Mouse (Mus musculus) right cerebral cortex, postnatal 25 days (tissue): Measurements from ENCODE around the gene Spint4.
A peak's percentile ranks its signal among the peaks of the same experiment; 100 is the strongest.
"Not testable (repeated sequence)": the region's sequence is repeated elsewhere in the genome, so short reads cannot be mapped to it uniquely, and the experiment has no call there.

ENCODE experiments used
- DNase-seq: peaks from one replicate; pipeline ENCODE4 v3.0.0; 2022

Gene Spint4

DNA sequence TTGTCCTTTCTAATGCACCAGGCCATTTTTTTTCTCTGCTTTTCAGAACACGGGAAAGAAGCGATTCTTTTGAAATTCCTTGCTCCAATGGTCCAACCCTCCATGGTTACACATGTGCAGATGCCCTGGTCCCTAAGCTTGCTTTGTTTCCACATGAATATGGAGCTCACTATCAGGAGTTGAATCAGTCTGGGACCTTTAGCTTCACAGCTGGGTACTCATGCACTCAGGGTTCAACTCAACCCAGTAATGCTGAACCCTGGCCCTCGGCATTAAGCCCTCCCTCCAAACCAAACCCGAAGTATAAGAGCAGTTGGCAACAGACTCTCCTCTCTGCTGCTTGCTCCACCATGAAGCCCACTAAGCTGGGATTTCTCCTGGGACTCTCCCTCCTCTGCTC lies at the start of gene Spint4:
Gene Spint4 (plus strand): TSS at position 301 of the 400 bp plus-strand sequence.
- no peak for DNase-seq

DNA sequence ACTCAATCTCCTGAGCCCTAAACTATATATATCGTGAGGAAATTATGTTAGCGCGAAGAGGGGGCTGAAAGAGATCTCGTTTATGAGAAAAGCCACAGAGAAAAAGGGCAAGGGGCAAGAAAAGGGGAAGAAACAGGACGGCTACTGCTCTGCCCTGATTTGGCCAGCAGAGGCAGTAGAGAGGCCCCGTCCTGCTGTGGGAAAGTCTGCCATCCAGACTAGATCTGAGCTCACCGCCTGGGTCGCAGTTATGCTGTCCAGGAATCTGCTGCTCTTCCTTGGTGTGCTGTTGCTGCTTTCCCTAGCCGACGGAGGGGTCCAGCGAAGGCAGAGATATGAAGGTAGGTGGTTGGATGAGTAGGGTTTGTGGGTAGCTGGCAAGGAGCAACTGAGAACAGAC lies 42.4 kb upstream of the Spint4 start, which contains the start of gene Wfdc10:
Gene Wfdc10 (plus strand): TSS at position 189 of the 400 bp plus-strand sequence.
- no peak for DNase-seq

DNA sequence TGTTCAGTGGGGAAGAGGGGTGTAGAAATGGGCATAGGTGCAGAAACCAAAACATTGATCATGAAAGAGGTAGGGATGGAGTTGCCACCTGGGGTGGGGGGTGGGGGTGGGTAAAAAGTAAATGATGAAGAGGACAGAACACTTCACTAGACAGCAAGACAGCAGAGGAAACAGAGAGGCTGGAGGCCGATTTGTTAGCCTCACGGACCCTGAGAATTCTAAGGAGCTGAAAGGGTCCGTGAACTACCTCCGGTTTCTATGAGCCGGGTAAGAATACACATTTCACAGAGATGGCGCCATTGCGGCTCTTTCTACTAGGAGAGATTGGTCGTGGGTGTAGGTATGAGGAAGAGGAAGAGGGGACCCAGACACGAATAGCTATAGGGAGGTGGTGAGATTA lies 41.8 kb upstream of the Spint4 start, which contains the start of gene Wfdc9:
Gene Wfdc9 (minus strand): TSS at position 101 of the 400 bp plus-strand sequence.
- DNase-seq: no peak

DNA sequence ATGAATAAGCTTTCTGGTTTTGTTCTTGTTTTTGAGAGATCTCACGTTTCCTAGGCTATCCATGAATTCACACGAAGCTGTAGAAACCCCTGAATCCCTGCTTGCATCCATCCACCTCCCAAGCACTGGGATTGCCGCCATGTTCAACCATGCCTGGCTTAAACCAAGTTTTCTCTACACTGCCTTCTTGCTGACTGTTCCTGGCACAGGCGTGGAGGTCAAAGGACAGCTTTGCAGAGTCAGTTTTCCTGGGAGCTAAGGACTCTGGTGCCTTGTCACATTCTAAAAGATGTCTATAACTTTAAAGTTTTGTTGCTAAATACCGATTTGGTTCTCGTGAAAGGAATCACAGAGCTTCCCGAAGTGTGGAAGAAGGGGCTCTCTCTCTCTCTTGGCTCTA lies 33.5 kb upstream of the Spint4 start:
- no peak for DNase-seq

DNA sequence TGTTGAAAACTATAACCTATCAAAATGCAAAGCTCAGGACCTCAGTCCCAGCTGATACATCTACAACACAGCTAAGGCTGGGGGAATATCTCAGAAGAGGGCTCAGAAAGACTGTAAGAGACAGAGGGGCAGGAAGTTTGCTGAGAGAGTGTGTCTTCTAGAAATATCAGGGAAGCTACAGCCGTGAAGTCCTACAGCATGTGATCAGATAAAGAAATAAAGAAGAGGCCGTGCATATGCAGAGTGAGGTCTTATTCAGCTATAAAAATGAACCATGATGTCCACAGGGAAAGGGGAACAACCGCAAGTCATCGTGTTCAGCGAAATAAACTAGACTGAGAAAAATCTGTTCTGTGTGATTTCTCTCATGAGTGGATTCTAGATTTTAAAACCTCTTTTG lies 28.0 kb upstream of the Spint4 start:
- no peak for DNase-seq

DNA sequence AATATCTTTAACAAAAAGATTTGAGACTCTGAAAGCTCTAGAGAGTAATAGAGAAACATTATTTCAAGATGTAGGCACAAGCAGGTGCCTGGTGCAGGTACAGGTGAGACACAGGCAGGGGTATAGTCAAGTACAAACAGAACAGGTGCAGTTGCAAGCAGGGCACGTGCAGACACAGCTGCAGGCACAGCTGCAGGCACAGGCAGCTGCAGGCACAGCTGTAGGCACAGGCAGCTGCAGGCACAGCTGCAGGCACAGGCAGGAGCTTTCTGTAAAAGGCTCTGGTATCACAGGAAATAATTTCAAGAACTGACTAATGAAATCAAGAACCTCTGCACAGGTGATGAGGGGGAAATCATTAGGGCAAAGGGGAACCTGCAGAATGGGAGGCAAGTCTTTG lies 27.4 kb upstream of the Spint4 start:
- no peak for DNase-seq

DNA sequence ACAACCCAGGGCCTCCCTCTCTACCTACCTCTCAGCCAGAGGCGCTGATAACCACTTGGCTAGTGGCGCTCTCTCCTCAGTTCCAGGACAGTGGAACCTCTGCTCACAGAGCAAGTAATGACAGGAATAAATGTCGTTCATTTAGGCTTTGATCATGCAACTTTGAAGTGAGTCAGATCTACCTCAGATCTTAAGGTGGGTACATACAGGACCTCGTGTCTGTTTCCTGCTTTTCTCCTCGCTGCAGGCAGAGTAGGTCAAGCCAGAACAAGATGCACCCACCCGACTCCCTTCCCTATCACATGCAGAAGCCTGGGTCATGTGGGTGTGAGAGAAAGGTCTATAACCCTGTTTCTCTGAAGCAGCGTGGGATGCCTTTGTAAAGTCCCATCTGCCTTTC lies 24.3 kb upstream of the Spint4 start, which contains the start of gene Wfdc11:
Gene Wfdc11 (minus strand): TSS at position 101 of the 400 bp plus-strand sequence.
- no peak for DNase-seq

DNA sequence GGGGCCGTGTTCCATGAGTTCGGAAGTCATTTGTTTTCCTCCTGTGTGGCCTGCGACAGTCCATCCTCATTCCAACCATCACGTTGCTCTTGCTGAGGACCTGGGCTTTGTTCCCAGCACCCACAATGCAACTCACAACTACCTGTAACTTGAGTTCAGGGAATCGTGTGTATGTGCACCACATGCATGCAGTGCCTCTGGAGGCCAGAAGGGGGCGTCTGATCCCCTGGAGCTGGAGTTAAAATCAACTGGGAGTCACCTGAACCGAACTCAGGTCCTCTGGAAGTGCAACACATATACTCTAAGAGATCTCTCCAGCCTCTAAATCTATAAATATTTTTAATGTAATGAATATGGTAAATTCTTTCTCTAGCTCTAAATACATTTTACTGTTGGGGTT lies 22.2 kb upstream of the Spint4 start:
- DNase-seq: no peak

DNA sequence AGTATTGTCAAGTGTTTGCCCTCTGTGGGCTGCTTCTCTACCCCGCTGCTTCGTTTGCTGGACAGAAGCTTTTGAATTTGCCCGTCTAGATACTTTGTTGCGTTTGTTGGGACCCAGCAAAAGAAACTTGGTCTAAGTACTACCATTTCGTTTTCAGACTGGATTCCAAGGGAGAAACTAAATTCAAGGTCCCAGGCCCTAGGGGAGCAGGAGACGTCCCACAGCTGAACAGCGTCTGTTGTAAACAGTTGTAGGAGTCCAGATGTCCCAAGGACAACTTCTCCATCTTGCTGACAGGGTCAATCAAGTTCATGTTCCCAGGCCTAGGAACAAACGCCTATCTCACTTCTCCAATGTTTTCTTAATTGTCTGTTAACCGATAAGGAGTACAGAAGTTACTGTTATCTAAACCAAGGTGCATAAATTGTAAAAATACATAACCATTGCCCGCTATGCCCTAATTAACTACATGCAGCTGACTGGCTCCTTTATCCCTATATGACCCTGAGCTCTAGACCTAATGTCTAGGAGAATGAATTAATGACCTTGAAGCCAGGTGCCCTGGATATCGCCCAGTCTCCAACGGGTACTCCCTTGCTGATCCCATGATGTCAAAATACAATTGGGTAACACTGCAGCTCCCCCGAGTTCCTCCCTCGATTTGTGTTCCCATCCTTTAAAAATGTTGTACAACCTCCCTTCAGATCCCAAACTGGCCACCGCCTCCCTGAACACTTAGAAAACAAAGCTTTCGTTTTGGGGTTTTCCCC lies 21.2 kb upstream of the Spint4 start:
- DNase-seq: no peak

DNA sequence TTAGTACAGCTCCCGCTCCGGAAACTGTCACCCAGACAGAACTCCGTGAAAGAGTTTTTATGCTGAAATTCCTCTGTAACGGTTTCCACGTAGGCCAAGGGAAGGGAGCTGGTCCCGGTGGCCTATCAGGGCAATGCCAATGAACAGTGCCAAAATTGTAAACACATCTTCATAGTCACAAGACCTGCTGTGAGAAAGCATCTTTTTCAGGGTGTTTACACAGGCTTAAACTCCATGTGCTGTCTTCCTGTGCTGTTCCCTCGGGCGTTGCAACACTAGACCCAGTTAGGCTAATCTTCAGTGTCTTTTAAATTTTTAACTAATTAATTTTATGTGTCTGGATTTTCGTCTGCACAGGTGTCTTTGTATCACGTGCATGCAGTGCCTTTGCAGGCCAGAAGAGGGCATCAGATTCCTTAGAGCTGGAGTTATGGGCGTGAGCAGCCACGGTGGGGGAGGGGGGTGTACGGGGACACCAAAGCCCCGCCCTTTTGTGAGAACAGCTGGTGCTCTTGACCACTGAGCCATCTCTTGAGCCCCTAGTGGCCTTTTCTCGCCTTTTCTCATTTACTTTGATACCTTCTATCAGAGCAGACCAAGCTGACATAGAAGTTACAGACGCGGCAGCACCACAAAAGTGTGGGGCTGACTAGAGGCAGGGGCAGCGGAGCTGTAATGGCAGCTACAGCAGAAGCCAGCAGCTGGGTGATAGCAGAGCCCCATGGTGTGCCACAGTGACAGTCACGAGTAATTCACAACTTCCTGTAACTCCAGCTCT lies 19.3 kb upstream of the Spint4 start:
- peak; percentile 31 for DNase-seq

DNA sequence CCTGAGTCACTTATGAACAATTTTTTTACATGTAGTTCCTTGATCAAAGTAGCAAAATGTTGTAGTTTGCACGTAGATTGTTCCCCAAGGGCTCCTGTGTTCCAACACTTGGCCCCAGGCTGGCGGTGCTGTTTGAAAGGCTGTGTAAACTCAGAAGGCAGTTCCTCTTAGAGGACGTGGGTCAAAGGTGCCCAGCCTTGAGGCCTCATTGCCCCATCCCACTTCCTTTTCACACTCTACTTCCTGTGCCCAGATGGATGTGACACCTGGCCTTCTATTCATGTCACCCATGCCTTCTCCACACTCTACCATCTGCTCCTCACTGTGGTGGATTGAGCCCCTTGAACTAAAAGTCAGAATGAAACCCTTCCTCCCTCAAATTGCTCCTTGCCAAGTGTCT lies 18.4 kb upstream of the Spint4 start:
- no peak for DNase-seq

DNA sequence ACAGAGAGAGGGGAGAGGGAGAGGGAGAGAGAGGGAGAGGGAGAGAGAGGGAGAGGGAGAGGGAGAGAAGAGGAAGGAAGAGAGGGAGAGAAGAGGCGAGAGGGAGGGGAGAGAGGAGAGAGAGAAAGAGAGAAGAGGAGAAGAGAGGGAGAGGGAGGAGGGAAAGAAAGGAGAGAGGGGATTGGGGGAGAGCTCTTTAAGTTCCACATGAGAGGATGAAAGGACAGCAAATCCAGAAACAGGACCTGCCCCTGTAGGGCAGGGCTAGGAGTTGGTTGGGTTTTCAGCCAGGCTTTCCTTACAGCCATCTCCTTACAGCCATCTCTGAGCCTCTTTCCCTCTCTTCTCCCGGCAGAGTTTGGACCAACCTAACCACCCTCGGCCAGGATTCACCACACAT lies 13.5 kb upstream of the Spint4 start, which contains the start of gene Wfdc13:
Gene Wfdc13 (plus strand): TSS at position 301 of the 400 bp plus-strand sequence.
- no peak for DNase-seq

DNA sequence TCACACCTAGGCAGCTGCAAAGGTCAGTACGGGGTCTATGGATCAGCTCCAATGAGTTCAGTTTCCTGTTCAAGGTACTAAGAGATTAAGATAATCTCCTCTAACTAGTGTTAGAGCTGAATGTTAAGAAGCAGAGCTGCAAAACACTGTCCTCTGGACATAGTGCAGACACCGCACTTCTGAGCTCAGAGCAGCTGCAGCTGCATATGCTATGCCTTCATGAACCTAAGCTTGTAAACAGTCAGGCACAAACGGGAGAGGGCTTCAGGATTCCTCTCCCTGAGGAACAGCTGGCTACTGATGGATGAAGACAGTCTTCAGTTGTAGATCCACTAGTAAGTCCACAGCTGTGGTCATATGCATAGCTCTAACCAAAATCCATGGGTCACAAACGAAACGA lies 2.7 kb downstream of the Spint4 start:
- DNase-seq: no peak

DNA sequence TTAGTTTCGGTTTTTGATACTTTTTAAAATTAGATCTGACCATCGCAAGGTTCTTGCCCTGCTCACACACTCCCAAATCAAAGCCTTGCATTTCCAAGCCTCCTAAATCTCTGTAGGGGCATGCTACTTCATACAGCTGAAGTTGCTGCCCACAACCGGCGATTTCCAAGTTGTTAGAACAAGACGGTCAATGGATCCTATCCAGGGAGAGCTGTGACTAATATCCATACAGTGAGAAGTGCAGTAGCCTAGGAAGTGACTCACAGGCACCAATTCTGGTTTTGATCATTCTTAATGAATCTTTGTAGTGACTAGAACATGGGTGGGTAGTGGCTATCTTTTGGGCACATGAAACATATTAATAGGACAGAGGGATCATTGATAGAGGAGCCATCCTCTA lies 3.5 kb downstream of the Spint4 start:
- no peak for DNase-seq

DNA sequence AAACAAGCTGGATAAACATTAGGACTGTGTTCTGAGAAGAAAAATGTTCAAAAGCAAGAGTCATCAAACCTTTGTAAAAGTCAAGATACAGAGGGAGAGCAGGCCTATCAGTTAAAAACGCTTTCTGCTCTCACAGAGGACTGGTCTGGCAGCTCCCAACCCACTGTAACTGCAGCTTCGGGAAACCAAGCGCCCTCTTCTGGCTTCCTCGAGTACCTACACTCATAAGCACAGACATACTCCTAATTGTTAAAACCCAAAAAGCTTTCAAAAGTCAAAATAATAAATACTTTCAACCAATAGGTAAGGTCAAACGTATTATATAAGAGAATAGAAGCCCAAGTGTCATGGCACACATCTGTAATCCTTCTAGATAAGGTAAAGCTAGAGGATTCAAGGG lies 5.9 kb downstream of the Spint4 start:
- no peak for DNase-seq

DNA sequence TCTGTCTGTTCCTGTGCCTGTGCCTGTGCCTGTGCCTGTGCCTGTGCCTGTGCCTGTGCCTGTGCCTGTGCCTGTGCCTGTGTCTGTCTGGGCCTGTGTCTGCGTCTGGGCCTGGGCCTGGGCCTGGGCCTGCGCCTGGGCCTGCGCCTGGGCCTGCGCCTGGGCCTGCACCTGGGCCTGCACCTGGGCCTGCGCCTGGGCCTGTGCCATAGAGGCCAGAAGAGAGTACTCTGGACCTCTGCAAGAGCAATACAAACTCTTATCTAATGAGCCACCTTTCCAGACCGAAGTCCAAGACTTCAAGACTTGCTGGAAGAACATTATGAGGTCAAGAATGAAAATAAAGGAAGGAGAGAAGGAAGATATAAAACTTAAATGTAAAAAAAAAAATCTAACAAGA lies 7.0 kb downstream of the Spint4 start:
- DNase-seq: no peak

DNA sequence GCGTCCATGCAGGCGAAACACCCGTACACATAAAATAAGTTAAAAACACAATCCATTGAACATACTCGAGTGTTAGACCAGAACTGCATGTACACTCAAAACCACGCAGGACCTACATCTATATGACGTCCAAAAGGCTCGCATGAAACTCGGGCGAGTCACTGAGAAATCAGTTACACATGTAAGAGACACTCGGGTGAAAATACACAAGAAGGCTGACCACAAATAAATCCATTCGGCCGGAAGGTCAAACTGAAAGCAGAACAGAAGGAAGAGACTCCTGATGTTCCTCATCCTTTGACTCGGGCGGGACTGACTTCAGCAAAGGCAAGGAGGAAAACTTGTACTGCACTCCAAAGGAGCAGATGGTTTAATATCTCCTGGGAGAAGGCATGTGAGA lies 7.7 kb downstream of the Spint4 start:
- DNase-seq: no peak

DNA sequence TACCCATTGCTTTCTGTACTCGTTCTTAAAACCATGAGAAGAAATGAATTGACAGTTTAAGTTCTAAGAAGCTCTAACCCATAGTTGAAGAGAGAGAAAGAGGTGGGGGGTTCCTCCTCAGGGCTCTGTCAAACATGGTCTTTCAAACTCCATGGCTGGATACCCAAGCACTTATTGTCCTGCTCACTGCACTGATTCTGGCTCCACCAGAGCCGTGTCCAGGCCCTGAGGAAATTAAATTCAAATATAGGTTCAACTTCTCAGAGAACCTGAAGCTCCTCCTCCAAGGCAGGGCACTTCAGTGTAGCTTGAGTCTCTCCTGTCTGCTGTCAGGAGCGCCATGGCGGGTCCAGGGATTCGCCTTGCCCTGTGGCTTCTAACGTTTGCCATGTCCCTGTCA lies 16.7 kb downstream of the Spint4 start, which contains the start of gene Spint5:
Gene Spint5 (plus strand): TSS at position 301 of the 400 bp plus-strand sequence.
- no peak for DNase-seq

DNA sequence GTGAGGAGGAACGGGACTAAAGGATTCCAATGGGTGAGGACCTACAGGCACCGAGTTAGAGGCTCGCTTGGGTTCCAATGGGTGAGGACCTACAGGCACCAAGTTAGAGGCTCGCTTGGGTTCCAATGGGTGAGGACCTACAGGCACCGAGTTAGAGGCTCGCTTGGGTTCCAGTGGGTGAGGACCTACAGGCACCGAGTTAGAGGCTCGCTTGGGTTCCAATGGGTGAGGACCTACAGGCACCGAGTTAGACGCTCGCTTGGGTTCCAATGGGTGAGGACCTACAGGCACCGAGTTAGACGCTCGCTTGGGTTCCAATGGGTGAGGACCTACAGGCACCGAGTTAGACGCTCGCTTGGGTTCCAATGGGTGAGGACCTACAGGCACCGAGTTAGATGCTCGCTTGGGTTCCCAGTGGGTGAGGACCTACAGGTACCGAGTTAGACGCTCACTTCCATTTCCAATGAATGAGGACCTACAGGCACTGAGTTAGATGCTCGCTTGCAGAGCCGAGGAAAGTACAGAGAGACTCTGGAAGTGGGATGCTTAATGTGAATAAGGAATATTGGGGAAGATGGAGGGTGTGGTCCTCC lies 18.0 kb downstream of the Spint4 start:
- DNase-seq: not testable (repeated sequence)

DNA sequence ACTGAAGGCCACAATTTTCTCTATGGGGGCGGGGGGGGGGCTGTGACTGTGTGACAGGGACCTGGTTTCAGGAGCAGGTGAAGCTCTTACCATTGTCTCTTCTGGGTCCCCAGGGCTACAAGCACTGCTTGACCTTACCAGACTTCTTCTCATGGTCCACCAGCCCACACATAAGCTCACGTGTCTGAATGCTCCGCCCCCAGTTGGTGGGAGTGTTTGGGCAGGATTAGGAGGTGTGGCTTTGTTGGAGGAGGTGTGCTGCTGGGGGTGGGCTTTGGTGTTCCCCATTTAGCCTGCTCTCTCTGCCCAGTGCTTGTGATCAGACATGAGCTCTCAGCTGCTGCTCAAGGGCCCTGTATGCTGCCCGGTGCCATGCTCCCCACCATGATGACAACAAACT lies 25.0 kb downstream of the Spint4 start:
- no peak for DNase-seq

DNA sequence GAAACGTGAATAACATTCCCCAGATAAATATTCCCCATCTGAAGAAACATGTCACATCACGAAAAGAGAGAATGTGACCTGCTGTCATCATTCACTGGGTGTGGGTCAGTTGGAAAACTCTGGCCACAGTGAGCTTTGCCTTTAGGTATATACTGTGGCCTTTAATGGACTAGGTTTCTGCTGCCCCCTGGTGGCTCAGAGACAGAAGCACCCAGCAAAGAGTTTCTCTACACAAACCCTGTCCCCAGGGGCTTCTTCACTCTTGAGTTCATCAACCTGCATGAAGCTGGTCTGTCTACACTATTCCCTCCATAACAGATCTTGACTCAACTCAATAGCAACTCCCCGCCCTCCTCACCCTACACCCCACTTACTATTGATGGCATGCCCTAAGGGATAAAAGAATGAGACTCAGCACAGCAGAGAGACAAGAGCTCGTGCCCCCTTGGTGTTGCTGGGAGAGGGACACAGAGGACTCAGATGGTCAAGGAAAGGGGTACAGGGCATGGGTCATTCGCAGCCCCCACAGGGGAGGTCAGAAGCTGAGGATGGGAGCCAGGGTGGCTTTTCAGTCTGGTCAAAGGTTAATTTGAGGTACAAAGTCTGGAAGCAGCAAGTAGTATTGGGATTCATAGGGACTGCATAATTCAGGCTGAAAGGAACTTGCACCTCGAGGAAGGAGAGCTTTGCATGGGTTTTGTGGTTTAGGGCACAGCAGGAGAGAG lies 27.8 kb downstream of the Spint4 start:
- peak; percentile 42 for DNase-seq

DNA sequence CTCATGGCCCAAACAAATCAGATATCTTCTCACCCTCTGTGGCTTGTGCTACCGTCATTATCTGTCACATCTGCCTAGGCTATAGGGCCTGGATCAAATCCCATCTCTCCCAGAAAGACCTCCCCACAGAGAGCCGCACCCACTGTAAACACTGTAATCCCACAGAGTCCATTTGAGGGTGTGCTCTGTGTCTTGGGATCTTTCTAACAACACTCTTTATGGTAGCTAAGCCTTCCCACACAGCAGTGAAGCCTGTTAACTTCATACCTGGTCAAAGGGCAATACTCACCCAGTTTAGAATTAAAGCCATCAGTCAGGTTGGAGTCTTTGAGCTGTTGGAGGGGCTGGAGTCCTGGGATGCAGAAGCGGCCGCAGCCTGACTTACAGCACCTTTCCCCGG lies 33.4 kb downstream of the Spint4 start:
- DNase-seq: no peak

DNA sequence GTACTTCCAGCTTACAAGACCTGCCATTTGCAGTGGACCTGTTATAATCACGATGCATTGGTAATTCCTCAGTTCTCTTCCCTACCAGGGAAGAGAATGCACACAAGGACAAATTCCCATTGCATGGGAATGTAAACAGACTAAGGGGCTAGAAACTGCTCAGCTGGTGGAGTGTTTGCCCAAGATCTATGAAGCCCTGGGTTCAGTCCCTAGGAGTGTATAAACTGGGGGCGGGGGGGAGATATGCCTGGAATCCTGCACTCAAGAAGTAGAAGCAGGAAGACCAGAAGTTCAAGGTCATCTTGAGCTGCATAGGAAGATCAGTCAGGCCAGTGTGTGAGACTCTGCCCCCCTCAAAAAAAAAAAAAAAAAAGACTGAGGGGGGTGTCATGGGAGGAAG lies 35.0 kb downstream of the Spint4 start:
- DNase-seq: no peak
